8 mouse cellular contexts compared by ENCODE assay signal in genomic region chrX:74429290-74429821, GRCm38 (mm10). TPM values are rescaled to one million over a fixed set of nuclear protein-coding genes. Genes with fewer than 3 reads are reported as not detected.
DNase-seq lines count a peak whose midpoint lies in the region; ATAC-seq and TF ChIP-seq lines count a peak whose summit lies in the region.

No protein-coding gene starts in this region.

- TF ChIP-seq POLR2A in spleen, adult 2 months (IDR thresholded peaks at IDR 0.05; ENCODE audit: low read depth, low read length), result peak; percentile 45

- no peaks in the 10 kb centered on the region for H3K27me3 ChIP-seq in embryonic facial prominence, embryonic 14.5 days (replicated peaks; ENCODE audit: control insufficient read depth, insufficient read depth, low read length)
- H3K27me3 ChIP-seq in limb, embryonic 13.5 days, result no peaks in the 10 kb centered on the region
- H3K27me3 ChIP-seq in midbrain, embryonic 15.5 days (replicated peaks), result no peaks in the 10 kb centered on the region
- no peaks in the 10 kb centered on the region for H3K27me3 ChIP-seq in spleen, adult 2 months (ENCODE audit: control insufficient read depth, insufficient read depth, low read length)

- 18% methylated on average over 21 of the region's 22 CpGs for WGBS in embryonic facial prominence, embryonic 14.5 days
- WGBS in limb, embryonic 13.5 days, result 18% methylated on average over 22 of the region's 22 CpGs
- 20% methylated on average over 22 of the region's 22 CpGs for WGBS in midbrain, embryonic 15.5 days
- WGBS in spleen, adult 2 months, result 26% methylated on average over 22 of the region's 22 CpGs

- DNase-seq in 3T3-L1 (ENCODE audit: low read depth, low spot score), result peak; percentile 90
- DNase-seq in adrenal gland, postnatal 25 days, result peak; percentile 57
- DNase-seq in embryonic facial prominence, embryonic 14.5 days (ENCODE audit: low spot score), result peak; percentile 89
- peak; percentile 76 to 79 for DNase-seq in heart, adult 9 months (ENCODE audit: low spot score in 2 of 2)
- peak; percentile 83 for DNase-seq in kidney, adult 9 months
- DNase-seq in spleen, adult 2 months (ENCODE audit: low read depth in 1 of 2, low spot score in 2 of 2), result peak; percentile 62

- peak overlapping the region; percentile 55 for H3K4me3 ChIP-seq in embryonic facial prominence, embryonic 14.5 days (ENCODE audit: low read depth, low read length)
- peak overlapping the region; percentile 55 for H3K4me3 ChIP-seq in limb, embryonic 13.5 days
- H3K4me3 ChIP-seq in midbrain, embryonic 15.5 days, result peak overlapping the region; percentile 52
- H3K4me3 ChIP-seq in spleen, adult 2 months (ENCODE audit: extremely low read depth, insufficient read depth, insufficient read length), result peak overlapping the region; percentile 94

- H3K4me2 ChIP-seq in embryonic facial prominence, embryonic 14.5 days (ENCODE audit: low read depth, low read length), result peak overlapping the region; percentile 55
- peak overlapping the region; percentile 63 for H3K4me2 ChIP-seq in limb, embryonic 13.5 days (replicated peaks)
- H3K4me2 ChIP-seq in midbrain, embryonic 15.5 days, result peak overlapping the region; percentile 63

- H3K9me3 ChIP-seq in embryonic facial prominence, embryonic 14.5 days (ENCODE audit: control insufficient read depth, low read length), result no peaks in the 10 kb centered on the region
- H3K9me3 ChIP-seq in limb, embryonic 13.5 days, result no peaks in the 10 kb centered on the region
- no peaks in the 10 kb centered on the region for H3K9me3 ChIP-seq in midbrain, embryonic 15.5 days

- peak overlapping the region; percentile 69 for H3K9ac ChIP-seq in embryonic facial prominence, embryonic 14.5 days (ENCODE audit: low read depth, low read length)
- H3K9ac ChIP-seq in limb, embryonic 13.5 days, result peak overlapping the region; percentile 67
- H3K9ac ChIP-seq in midbrain, embryonic 15.5 days, result peak overlapping the region; percentile 44

- peak; percentile 71 for ATAC-seq in embryonic facial prominence, embryonic 14.5 days (ENCODE audit: low read depth)
- peak; percentile 48 for ATAC-seq in limb, embryonic 13.5 days (ENCODE audit: low FRiP score, low read depth)
- ATAC-seq in midbrain, embryonic 15.5 days (replicated peaks), result peak; percentile 80

- H3K36me3 ChIP-seq in embryonic facial prominence, embryonic 14.5 days (ENCODE audit: control insufficient read depth, insufficient read depth, low read length), result peaks cover 3% of the 10 kb centered on the region; the same call in 1 of the 2 replicates
- H3K36me3 ChIP-seq in limb, embryonic 13.5 days, result peaks cover 10% of the 10 kb centered on the region
- no peaks in the 10 kb centered on the region for H3K36me3 ChIP-seq in midbrain, embryonic 15.5 days (replicated peaks)
- H3K36me3 ChIP-seq in spleen, adult 2 months (ENCODE audit: control insufficient read depth, insufficient read depth, low read length), result peaks cover 4% of the 10 kb centered on the region

- H3K27ac ChIP-seq in embryonic facial prominence, embryonic 14.5 days (replicated peaks; ENCODE audit: low read depth, low read length), result peak overlapping the region; percentile 88
- peak overlapping the region; percentile 77; the same call in 1 of the 2 replicates for H3K27ac ChIP-seq in limb, embryonic 13.5 days
- H3K27ac ChIP-seq in midbrain, embryonic 15.5 days, result peak overlapping the region; percentile 92
- peak overlapping the region; percentile 93 for H3K27ac ChIP-seq in spleen, adult 2 months (ENCODE audit: insufficient read depth, low read length)

- no peaks in the 10 kb centered on the region for H3K4me1 ChIP-seq in embryonic facial prominence, embryonic 14.5 days (ENCODE audit: control insufficient read depth, insufficient read depth, low read length)
- H3K4me1 ChIP-seq in limb, embryonic 13.5 days, result 0 out of 2 replicates have a peak, but pooled peaks cover 6% of the 10 kb centered on the region
- H3K4me1 ChIP-seq in midbrain, embryonic 15.5 days, result peaks cover 12% of the 10 kb centered on the region
- H3K4me1 ChIP-seq in spleen, adult 2 months (ENCODE audit: control insufficient read depth, insufficient read depth, insufficient read length), result no peaks in the 10 kb centered on the region; the same call in 1 of the 2 replicates

- no peak for TF ChIP-seq CTCF in spleen, adult 2 months (IDR thresholded peaks at IDR 0.05; ENCODE audit: extremely low read depth, insufficient read depth, insufficient read length, insufficient replicate concordance)

RNA-seq across cellular contexts. Expression of gene G6pdx, which starts 0.4 kb away (rescaled TPM):
- 144 and 163 TPM in 2 replicates for total RNA-seq in adrenal gland, postnatal 25 days (2021)
- polyA plus RNA-seq in embryonic facial prominence, embryonic 14.5 days (2014; fragmentation: Nextera tagmentation; extraction: Ambion mirVana), result 43.9 and 50.7 TPM in 2 replicates
- 45.6 and 47.0 TPM in 2 replicates for polyA plus RNA-seq in limb, embryonic 13.5 days (2015; fragmentation: Nextera tagmentation; extraction: Ambion mirVana)
- polyA plus RNA-seq in midbrain, embryonic 15.5 days (2015; fragmentation: Nextera tagmentation; extraction: Ambion mirVana), result 56.6 and 57.4 TPM in 2 replicates
- 18.9 and 19.7 TPM in 2 replicates for polyA plus RNA-seq in spleen, adult 2 months (2012; rRNA removed)

RNA-seq across cellular contexts. Expression of gene Ikbkg, which starts 36.3 kb away (rescaled TPM):
- 61.3 and 84.3 TPM in 2 replicates for total RNA-seq in adrenal gland, postnatal 25 days (2021)
- 20.7 and 25.4 TPM in 2 replicates for polyA plus RNA-seq in embryonic facial prominence, embryonic 14.5 days (2014; fragmentation: Nextera tagmentation; extraction: Ambion mirVana)
- 18.2 and 18.4 TPM in 2 replicates for polyA plus RNA-seq in limb, embryonic 13.5 days (2015; fragmentation: Nextera tagmentation; extraction: Ambion mirVana)
- polyA plus RNA-seq in midbrain, embryonic 15.5 days (2015; fragmentation: Nextera tagmentation; extraction: Ambion mirVana), result 15.2 and 16.0 TPM in 2 replicates
- polyA plus RNA-seq in spleen, adult 2 months (2012; rRNA removed), result 10.1 and 14.7 TPM in 2 replicates

RNA-seq across cellular contexts. Expression of gene Fam3a, which starts 36.3 kb away (rescaled TPM):
- total RNA-seq in adrenal gland, postnatal 25 days (2021), result 22.2 and 26.2 TPM in 2 replicates
- polyA plus RNA-seq in embryonic facial prominence, embryonic 14.5 days (2014; fragmentation: Nextera tagmentation; extraction: Ambion mirVana), result 38.4 and 43.0 TPM in 2 replicates
- polyA plus RNA-seq in limb, embryonic 13.5 days (2015; fragmentation: Nextera tagmentation; extraction: Ambion mirVana), result 42.3 and 43.5 TPM in 2 replicates
- 36.2 and 38.3 TPM in 2 replicates for polyA plus RNA-seq in midbrain, embryonic 15.5 days (2015; fragmentation: Nextera tagmentation; extraction: Ambion mirVana)
- polyA plus RNA-seq in spleen, adult 2 months (2012; rRNA removed), result 25.4 and 32.9 TPM in 2 replicates

RNA-seq across cellular contexts. Expression of gene Gm6880, which starts 51.8 kb away (rescaled TPM):
- total RNA-seq in adrenal gland, postnatal 25 days (2021), result not detected in 2 replicates
- polyA plus RNA-seq in embryonic facial prominence, embryonic 14.5 days (2014; fragmentation: Nextera tagmentation; extraction: Ambion mirVana), result not detected in 2 replicates
- 2.1 and 4.3 TPM in 2 replicates for polyA plus RNA-seq in limb, embryonic 13.5 days (2015; fragmentation: Nextera tagmentation; extraction: Ambion mirVana)
- polyA plus RNA-seq in midbrain, embryonic 15.5 days (2015; fragmentation: Nextera tagmentation; extraction: Ambion mirVana), result not detected in 2 replicates
- polyA plus RNA-seq in spleen, adult 2 months (2012; rRNA removed), result not detected in 2 replicates

RNA-seq across cellular contexts. Expression of gene Slc10a3, which starts 56.2 kb away (rescaled TPM):
- 18.0 and 20.4 TPM in 2 replicates for total RNA-seq in adrenal gland, postnatal 25 days (2021)
- 21.4 and 22.5 TPM in 2 replicates for polyA plus RNA-seq in embryonic facial prominence, embryonic 14.5 days (2014; fragmentation: Nextera tagmentation; extraction: Ambion mirVana)
- 19.6 and 21.3 TPM in 2 replicates for polyA plus RNA-seq in limb, embryonic 13.5 days (2015; fragmentation: Nextera tagmentation; extraction: Ambion mirVana)
- polyA plus RNA-seq in midbrain, embryonic 15.5 days (2015; fragmentation: Nextera tagmentation; extraction: Ambion mirVana), result 9.9 and 10.5 TPM in 2 replicates
- polyA plus RNA-seq in spleen, adult 2 months (2012; rRNA removed), result 14.0 and 15.0 TPM in 2 replicates

Comparison
In these comparisons a context has a peak if more than half of its experiments do, and no peak if none do; other contexts are left out.
1. Peak in every context shown above with its lines: DNase-seq, ATAC-seq, H3K4me3 ChIP-seq and H3K27ac ChIP-seq.